Mouse (Mus musculus) embryonic stem cell, embryonic (primary cell): ENCODE results near the gene Crabp2.

Source experiments
- CTCF ChIA-PET, 4 experiments: fragments of 300-600 bp in 2 of 4; fragments of 350-600 bp in 2 of 4; sonication (Branson Sonifier 250); formaldehyde crosslinking; loops; one replicate each; lab custom pipeline; 2022; ENCODE audit warnings: inconsistent platforms in 2 of 4; lab: Charles Lee
- POLR2A ChIA-PET, 4 experiments: fragments of 300-600 bp in 2 of 4; fragments of 350-600 bp in 2 of 4; sonication (Branson Sonifier 250); formaldehyde crosslinking; loops; one replicate each; lab custom pipeline; 2022; ENCODE audit warnings: antibody characterized with exemption in 4 of 4, inconsistent platforms in 1 of 4; lab: Charles Lee

Gene Crabp2

GRCm38 (mm10) chr3:87913891-87914290, 34.6 kb upstream of the Crabp2 start:
- CTCF ChIA-PET = no interaction called here
- POLR2A ChIA-PET = interaction anchor here in 3 of 4 experiments (0.5 to 8.0 kb wide), 9 partner anchors 6 to 102 kb away, joined by 3 to 125 read pairs (median 3); partner anchors contain the start of genes Hdgf (in 1 of the 3) and Prcc (in 1 of the 3)

GRCm38 (mm10) chr3:87916990-87917389, 31.5 kb upstream of the Crabp2 start:
- ChIA-PET CTCF (interaction anchor here in 2 of 4 experiments (0.7 to 1.1 kb wide), 2 partner anchors 11 to 30 kb away, joined by 3 to 4 read pairs; partner anchors contain the start of gene Hdgf (in 1 of the 2)), POLR2A (interaction anchor here in 3 of 4 experiments (0.8 to 8.2 kb wide), 11 partner anchors 8 to 43 kb away, joined by 3 to 125 read pairs (median 9); partner anchors contain the start of genes Hdgf (in 2 of the 3), Prcc (in 2 of the 3), Crabp2 (in 1 of the 3) and Isg20l2 (in 1 of the 3))

GRCm38 (mm10) chr3:87918551-87918950, 29.9 kb upstream of the Crabp2 start:
- POLR2A ChIA-PET = interaction anchor here (0.6 to 8.2 kb wide), 28 partner anchors 8 to 379 kb away, joined by 3 to 125 read pairs (median 4); partner anchors contain the start of genes Hdgf (in 3 of the 4), Prcc (in 3 of the 4), Isg20l2 (in 2 of the 4) and Rrnad1 (in 2 of the 4)

GRCm38 (mm10) chr3:87919336-87920108, 28.9 kb upstream of the Crabp2 start, which contains the start of gene Mrpl24:
Gene Mrpl24, plus strand, starts transcription at chr3:87919506.
- POLR2A ChIA-PET = interaction anchor here in 3 of 4 experiments (0.6 to 8.2 kb wide), 28 partner anchors 8 to 782 kb away, joined by 3 to 125 read pairs (median 4); partner anchors contain the start of genes Prcc (in 3 of the 3), Hdgf (in 2 of the 3), Isg20l2 (in 2 of the 3) and Rrnad1 (in 2 of the 3)
- CTCF ChIA-PET = interaction anchor here in 3 of 4 experiments (0.6 to 1.4 kb wide), 6 partner anchors 10 to 102 kb away, joined by 3 to 9 read pairs (median 4); partner anchors contain the start of genes Isg20l2 (in 1 of the 3), Prcc (in 1 of the 3) and Rrnad1 (in 1 of the 3)

More at GRCm38 (mm10) chr3:87918551-87918950, 29.9 kb upstream of the Crabp2 start:
- CTCF ChIA-PET = interaction anchor here in 3 of 4 experiments (0.6 to 1.2 kb wide), 5 partner anchors 33 to 153 kb away, joined by 3 to 5 read pairs (median 4); partner anchors contain the start of gene Prcc (in 1 of the 3)

GRCm38 (mm10) chr3:87920270-87920943, 28.1 kb upstream of the Crabp2 start:
- POLR2A ChIA-PET = interaction anchor here in 3 of 4 experiments (0.6 to 8.2 kb wide), 26 partner anchors 8 to 783 kb away, joined by 3 to 125 read pairs (median 6); partner anchors contain the start of genes Prcc (in 3 of the 3), Hdgf (in 2 of the 3), Isg20l2 (in 2 of the 3) and Rrnad1 (in 2 of the 3)

GRCm38 (mm10) chr3:87924996-87925395, 23.5 kb upstream of the Crabp2 start:
- ChIA-PET CTCF (interaction anchor here in 2 of 4 experiments (0.7 to 1.7 kb wide), 3 partner anchors 11 to 46 kb away, joined by 3 to 6 read pairs (median 6); partner anchors contain the start of genes Nes (in 1 of the 2) and Prcc (in 1 of the 2)), POLR2A (interaction anchor here (0.6 to 3.8 kb wide), 29 partner anchors 8 to 422 kb away, joined by 3 to 18 read pairs (median 4); partner anchors contain the start of genes Hdgf (in 2 of the 4), Prcc (in 2 of the 4), Bcan (in 1 of the 4) and Cct3 (in 1 of the 4))

More at GRCm38 (mm10) chr3:87920270-87920943, 28.1 kb upstream of the Crabp2 start:
- CTCF ChIA-PET = interaction anchor here in 3 of 4 experiments (0.7 to 1.4 kb wide), 8 partner anchors 9 to 440 kb away, joined by 3 to 9 read pairs (median 3); partner anchors contain the start of genes Isg20l2 (in 1 of the 3), Prcc (in 1 of the 3) and Rrnad1 (in 1 of the 3)

GRCm38 (mm10) chr3:87927452-87927851, 21.0 kb upstream of the Crabp2 start:
- ChIA-PET POLR2A (interaction anchor here in 3 of 4 experiments (0.6 to 5.3 kb wide), 17 partner anchors 9 to 131 kb away, joined by 3 to 51 read pairs (median 3); partner anchors contain the start of genes Hdgf (in 2 of the 3), Mrpl24 (in 2 of the 3), Prcc (in 2 of the 3) and Sh2d2a (in 1 of the 3)), CTCF (interaction anchor here in 2 of 4 experiments (0.9 to 1.6 kb wide), 4 partner anchors 33 to 47 kb away, joined by 3 to 5 read pairs (median 3); no protein-coding TSS in a partner anchor)

GRCm38 (mm10) chr3:87929341-87930077, 19.0 kb upstream of the Crabp2 start:
- ChIA-PET POLR2A (interaction anchor here in 3 of 4 experiments (0.6 to 5.3 kb wide), 33 partner anchors 9 to 406 kb away, joined by 3 to 51 read pairs (median 4); partner anchors contain the start of genes Prcc (in 3 of the 3), Hdgf (in 2 of the 3), Mrpl24 (in 2 of the 3) and Nes (in 2 of the 3)), CTCF (interaction anchor here in 3 of 4 experiments (0.7 to 1.5 kb wide), 10 partner anchors 9 to 352 kb away, joined by 3 to 9 read pairs (median 4); partner anchors contain the start of genes Ntrk1 (in 1 of the 3) and Prcc (in 1 of the 3))

- ChIA-PET POLR2A (interaction anchor here in 3 of 4 experiments (0.5 to 5.3 kb wide), 34 partner anchors 8 to 646 kb away, joined by 3 to 51 read pairs (median 4); partner anchors contain the start of genes Prcc (in 3 of the 3), Crabp2 (in 2 of the 3), Hdgf (in 2 of the 3) and Mrpl24 (in 2 of the 3)), CTCF (interaction anchor here in 3 of 4 experiments (0.6 to 1.5 kb wide), 11 partner anchors 10 to 351 kb away, joined by 3 to 9 read pairs (median 3); partner anchors contain the start of genes Ntrk1 (in 1 of the 3) and Prcc (in 1 of the 3))
These were observed 18.2 kb upstream of the Crabp2 start, which contains the start of the genes Isg20l2 and Rrnad1 for GRCm38 (mm10) chr3:87930078-87930795. Gene Isg20l2, plus strand, starts transcription at chr3:87930314. Gene Rrnad1, minus strand, starts transcription at chr3:87930717.

- POLR2A ChIA-PET = interaction anchor here in 3 of 4 experiments (0.7 to 1.8 kb wide), 14 partner anchors 9 to 343 kb away, joined by 3 to 8 read pairs (median 3); partner anchors contain the start of gene Nes (in 1 of the 3)
- CTCF ChIA-PET = interaction anchor here in 3 of 4 experiments (0.6 to 2.0 kb wide), 11 partner anchors 18 to 185 kb away, joined by 3 to 14 read pairs (median 4); no protein-coding TSS in a partner anchor
These were observed 14.4 kb upstream of the Crabp2 start for GRCm38 (mm10) chr3:87934026-87934425.

GRCm38 (mm10) chr3:87934501-87934900, 14.0 kb upstream of the Crabp2 start:
- ChIA-PET CTCF (interaction anchor here in 3 of 4 experiments (0.8 to 2.0 kb wide), 11 partner anchors 18 to 185 kb away, joined by 3 to 14 read pairs (median 5); no protein-coding TSS in a partner anchor), POLR2A (interaction anchor here in 3 of 4 experiments (0.7 to 1.8 kb wide), 15 partner anchors 10 to 342 kb away, joined by 3 to 8 read pairs (median 3); partner anchors contain the start of gene Nes (in 2 of the 3))

GRCm38 (mm10) chr3:87935201-87935600, 13.3 kb upstream of the Crabp2 start:
- POLR2A ChIA-PET = interaction anchor here in 2 of 4 experiments (0.7 to 6.7 kb wide), 21 partner anchors 10 to 342 kb away, joined by 3 to 68 read pairs (median 6); partner anchors contain the start of genes Nes (in 2 of the 2), Prcc (in 2 of the 2) and Crabp2 (in 1 of the 2)
- CTCF ChIA-PET = interaction anchor here (0.6 to 2.5 kb wide), 19 partner anchors 17 to 171 kb away, joined by 3 to 64 read pairs (median 9); partner anchors contain the start of gene Nes (in 2 of the 4)

- POLR2A ChIA-PET = interaction anchor here (0.7 to 6.7 kb wide), 30 partner anchors 10 to 75 kb away, joined by 3 to 68 read pairs (median 5); partner anchors contain the start of genes Crabp2 (in 2 of the 4), Nes (in 2 of the 4), Prcc (in 2 of the 4) and Bcan (in 1 of the 4)
- CTCF ChIA-PET = interaction anchor here (0.6 to 2.5 kb wide), 41 partner anchors 11 to 186 kb away, joined by 3 to 64 read pairs (median 4); partner anchors contain the start of genes Nes (in 4 of the 4), Prcc (in 2 of the 4) and Crabp2 (in 1 of the 4)
These were observed 12.7 kb upstream of the Crabp2 start for GRCm38 (mm10) chr3:87935776-87936175.

- ChIA-PET CTCF (interaction anchor here (0.5 to 4.1 kb wide), 14 partner anchors 8 to 256 kb away, joined by 3 to 27 read pairs (median 4); partner anchors contain the start of gene Bcan (in 1 of the 4)), POLR2A (interaction anchor here (0.7 to 6.7 kb wide), 23 partner anchors 7 to 139 kb away, joined by 3 to 68 read pairs (median 4); partner anchors contain the start of genes Hdgf (in 2 of the 4), Isg20l2 (in 2 of the 4), Rrnad1 (in 2 of the 4) and Crabp2 (in 1 of the 4))
These were observed 7.9 kb upstream of the Crabp2 start for GRCm38 (mm10) chr3:87940611-87941010.
